In genomic region chr5:92763546-92763952, GRCm38 (mm10) we compare ENCODE assay signal across 10 mouse cellular contexts.
A peak's percentile ranks its signal among the peaks of the same experiment; 100 is the strongest.
DNase-seq lines count a peak whose midpoint lies in the region; ATAC-seq and TF ChIP-seq lines count a peak whose summit lies in the region.
"Had no signal": no experiment of that assay in that cellular context is flagged by ENCODE, and none has a peak within 500 bp of the region (broad histone marks: within the 10 kb centered on the region; RNA-seq: fewer than 3 reads in every experiment).

No protein-coding gene starts in this region.

- no peak for TF ChIP-seq EP300 in stomach, postnatal 0 days (optimal IDR thresholded peaks at IDR 0.05)

- H3K4me2 ChIP-seq in midbrain, embryonic 11.5 days: no peak overlapping the region
- no peak overlapping the region for H3K4me2 ChIP-seq in midbrain, embryonic 13.5 days (replicated peaks)
- H3K4me2 ChIP-seq in intestine, embryonic 14.5 days (ENCODE audit: low read length): no peak overlapping the region
- no peak overlapping the region for H3K4me2 ChIP-seq in stomach, postnatal 0 days (replicated peaks; ENCODE audit: low read depth)
- H3K4me2 ChIP-seq: hindbrain, embryonic 13.5 days had no signal

- ATAC-seq in midbrain, embryonic 11.5 days (ENCODE audit: low FRiP score): no peak
- no peak for ATAC-seq in midbrain, embryonic 13.5 days
- ATAC-seq in intestine, embryonic 14.5 days (replicated peaks; ENCODE audit: low FRiP score, low TSS enrichment, low read depth): peak; percentile 86
- peak; percentile 80 for ATAC-seq in stomach, postnatal 0 days (ENCODE audit: low FRiP score, low TSS enrichment)

- H3K4me3 ChIP-seq in midbrain, embryonic 11.5 days (ENCODE audit: low read depth, low read length): no peak overlapping the region
- H3K4me3 ChIP-seq in midbrain, embryonic 13.5 days (replicated peaks): no peak overlapping the region
- no peak overlapping the region for H3K4me3 ChIP-seq in intestine, embryonic 14.5 days (ENCODE audit: low read depth, low read length)
- no peak overlapping the region for H3K4me3 ChIP-seq in stomach, postnatal 0 days (ENCODE audit: low read depth, low read length)
- H3K4me3 ChIP-seq: hindbrain, embryonic 13.5 days; midbrain, embryonic 10.5 days had no signal

- no peaks in the 10 kb centered on the region for H3K36me3 ChIP-seq in midbrain, embryonic 11.5 days (ENCODE audit: control insufficient read depth, insufficient read depth, low read length)
- H3K36me3 ChIP-seq in midbrain, embryonic 13.5 days: no peaks in the 10 kb centered on the region
- H3K36me3 ChIP-seq in intestine, embryonic 14.5 days (ENCODE audit: control insufficient read depth, insufficient read depth, low read length): no peaks in the 10 kb centered on the region
- H3K36me3 ChIP-seq in stomach, postnatal 0 days (ENCODE audit: control insufficient read depth, insufficient read depth, low read length): no peaks in the 10 kb centered on the region
- H3K36me3 ChIP-seq: hindbrain, embryonic 13.5 days; midbrain, embryonic 10.5 days had no signal

- H3K9ac ChIP-seq in midbrain, embryonic 11.5 days (ENCODE audit: low read length): no peak overlapping the region
- H3K9ac ChIP-seq in midbrain, embryonic 13.5 days (replicated peaks): no peak overlapping the region
- no peak overlapping the region for H3K9ac ChIP-seq in intestine, embryonic 14.5 days (ENCODE audit: low read length)
- H3K9ac ChIP-seq in stomach, postnatal 0 days (ENCODE audit: low read length): no peak overlapping the region
- H3K9ac ChIP-seq: hindbrain, embryonic 13.5 days had no signal

- no peaks in the 10 kb centered on the region for H3K9me3 ChIP-seq in midbrain, embryonic 11.5 days (ENCODE audit: control insufficient read depth, low read length)
- no peaks in the 10 kb centered on the region for H3K9me3 ChIP-seq in midbrain, embryonic 13.5 days
- H3K9me3 ChIP-seq in intestine, embryonic 14.5 days (ENCODE audit: control insufficient read depth, low read length): no peaks in the 10 kb centered on the region
- no peaks in the 10 kb centered on the region for H3K9me3 ChIP-seq in stomach, postnatal 0 days (ENCODE audit: control insufficient read depth, low read length)
- H3K9me3 ChIP-seq: hindbrain, embryonic 13.5 days; midbrain, embryonic 10.5 days had no signal

- no peak for TF ChIP-seq CTCF in stomach, postnatal 0 days (IDR thresholded peaks at IDR 0.05; ENCODE audit: low read depth)

- H3K27ac ChIP-seq in midbrain, embryonic 11.5 days (ENCODE audit: low read depth, low read length): no peak overlapping the region
- H3K27ac ChIP-seq in midbrain, embryonic 13.5 days: no peak overlapping the region
- H3K27ac ChIP-seq in intestine, embryonic 14.5 days (ENCODE audit: low read depth): peak overlapping the region; percentile 47; the same call in 1 of the 2 replicates
- 0 out of 2 replicates have a peak overlapping the region, but pooled peaks have one; percentile 35 for H3K27ac ChIP-seq in stomach, postnatal 0 days (replicated peaks)
- H3K27ac ChIP-seq: hindbrain, embryonic 13.5 days; midbrain, embryonic 10.5 days had no signal

- no peaks in the 10 kb centered on the region for H3K27me3 ChIP-seq in midbrain, embryonic 11.5 days (ENCODE audit: control insufficient read depth, insufficient read depth, low read length)
- no peaks in the 10 kb centered on the region for H3K27me3 ChIP-seq in midbrain, embryonic 13.5 days
- H3K27me3 ChIP-seq in intestine, embryonic 14.5 days (replicated peaks; ENCODE audit: control insufficient read depth, insufficient read depth, low read length): no peaks in the 10 kb centered on the region
- no peaks in the 10 kb centered on the region for H3K27me3 ChIP-seq in stomach, postnatal 0 days (ENCODE audit: control insufficient read depth, insufficient read depth, low read length)
- H3K27me3 ChIP-seq: hindbrain, embryonic 13.5 days had no signal

- WGBS in midbrain, embryonic 11.5 days: 38% methylated on average over 4 of the region's 4 CpGs
- WGBS in midbrain, embryonic 13.5 days: 36% methylated on average over 4 of the region's 4 CpGs
- WGBS in intestine, embryonic 14.5 days: 7% methylated on average over 4 of the region's 4 CpGs
- 8% methylated on average over 4 of the region's 4 CpGs for WGBS in stomach, postnatal 0 days

- peaks cover 3% of the 10 kb centered on the region; the same call in 1 of the 2 replicates for H3K4me1 ChIP-seq in midbrain, embryonic 11.5 days (ENCODE audit: control insufficient read depth, insufficient read depth, low read length)
- no peaks in the 10 kb centered on the region for H3K4me1 ChIP-seq in midbrain, embryonic 13.5 days (replicated peaks)
- H3K4me1 ChIP-seq in intestine, embryonic 14.5 days (replicated peaks; ENCODE audit: control insufficient read depth, insufficient read depth, low read length): peaks cover 22% of the 10 kb centered on the region
- no peaks in the 10 kb centered on the region for H3K4me1 ChIP-seq in stomach, postnatal 0 days (replicated peaks; ENCODE audit: control insufficient read depth, insufficient read depth)

- DNase-seq in adrenal gland, postnatal 14 days: peak; percentile 11
- DNase-seq in adrenal gland, postnatal 25 days: no peak
- peak; percentile 88 for DNase-seq in midbrain, embryonic 11.5 days (ENCODE audit: low spot score, missing footprints)
- no peak for DNase-seq in intestine, embryonic 14.5 days (ENCODE audit: low spot score)
- DNase-seq in stomach, postnatal 0 days (ENCODE audit: low spot score): no peak
- no peak for DNase-seq in retina, embryonic 14.5 days (ENCODE audit: low spot score)
- no peak for DNase-seq in cerebellum, postnatal 14 days

Comparison
In these comparisons a context has a peak if more than half of its experiments do, and no peak if none do; other contexts are left out.
1. DNase-seq: peak in adrenal gland, postnatal 14 days (single experiment) and midbrain, embryonic 11.5 days (single experiment); none in adrenal gland, postnatal 25 days (single experiment), intestine, embryonic 14.5 days (single experiment), stomach, postnatal 0 days (single experiment), retina, embryonic 14.5 days (single experiment) and cerebellum, postnatal 14 days (0 of 2).
2. ATAC-seq: peak in intestine, embryonic 14.5 days (single experiment) and stomach, postnatal 0 days (single experiment); none in midbrain, embryonic 11.5 days (single experiment) and midbrain, embryonic 13.5 days (single experiment).
3. H3K27ac ChIP-seq: peak in intestine, embryonic 14.5 days (single experiment) and stomach, postnatal 0 days (single experiment); none in midbrain, embryonic 11.5 days (single experiment) and midbrain, embryonic 13.5 days (single experiment).